Mouse (Mus musculus): ENCODE measurements around the gene Eps8. TPM values are rescaled to one million over a fixed set of nuclear protein-coding genes. Genes with fewer than 3 reads are reported as not detected.

The Eps8 gene
- total RNA-seq, 2 experiments from 2014 or later: 4.3 to 6.9 TPM

- no peak for DNase-seq
- no peak overlapping the region for H3K4me3 ChIP-seq
- H3K27ac ChIP-seq: peak overlapping the region; percentile 25
- TF ChIP-seq CTCF (IDR thresholded peaks at IDR 0.05): no peak
- intact Hi-C loops (cut with DNase I): no loop called here
Observed at GRCm38 (mm10) chr6:137681000-137681399, 26.3 kb upstream of the Eps8 start.

- no peak for TF ChIP-seq CTCF (IDR thresholded peaks at IDR 0.05)
- intact Hi-C loops (cut with DNase I): no loop called here
- no peak for DNase-seq
- no peak overlapping the region for H3K27ac ChIP-seq
- H3K4me3 ChIP-seq: no peak overlapping the region
Observed at GRCm38 (mm10) chr6:137676581-137676980, 21.9 kb upstream of the Eps8 start.

- no peak overlapping the region for H3K27ac ChIP-seq
- TF ChIP-seq CTCF (IDR thresholded peaks at IDR 0.05): no peak
- intact Hi-C loops (cut with DNase I): no loop called here
- H3K4me3 ChIP-seq: no peak overlapping the region
- no peak for DNase-seq
Observed at GRCm38 (mm10) chr6:137675556-137675955, 20.9 kb upstream of the Eps8 start.

GRCm38 (mm10) chr6:137673301-137673700 lies 18.6 kb upstream of the Eps8 start:
- Histone ChIP-seq H3K4me3 (no peak overlapping the region), H3K27ac (no peak overlapping the region)
- intact Hi-C loops (cut with DNase I): no loop called here
- TF ChIP-seq CTCF (IDR thresholded peaks at IDR 0.05): no peak
- DNase-seq: no peak

- DNase-seq: no peak
- Histone ChIP-seq H3K4me3 (no peak overlapping the region), H3K27ac (no peak overlapping the region)
- intact Hi-C loops (cut with DNase I): no loop called here
- no peak for TF ChIP-seq CTCF (IDR thresholded peaks at IDR 0.05)
Observed at GRCm38 (mm10) chr6:137671561-137671960, 16.9 kb upstream of the Eps8 start.

GRCm38 (mm10) chr6:137670820-137671219 lies 16.1 kb upstream of the Eps8 start:
- H3K27ac ChIP-seq: no peak overlapping the region
- no peak for TF ChIP-seq CTCF (IDR thresholded peaks at IDR 0.05)
- H3K4me3 ChIP-seq: no peak overlapping the region
- DNase-seq: no peak
- intact Hi-C loops (cut with DNase I): no loop called here

- no peak for TF ChIP-seq CTCF (IDR thresholded peaks at IDR 0.05)
- no peak overlapping the region for H3K27ac ChIP-seq
- H3K4me3 ChIP-seq: no peak overlapping the region
- DNase-seq: no peak
- intact Hi-C loops (cut with DNase I): no loop called here
Observed at GRCm38 (mm10) chr6:137669876-137670275, 15.2 kb upstream of the Eps8 start.

- intact Hi-C loops (cut with DNase I): no loop called here
- no peak for TF ChIP-seq CTCF (IDR thresholded peaks at IDR 0.05)
- H3K27ac ChIP-seq: no peak overlapping the region
- H3K4me3 ChIP-seq: no peak overlapping the region
- DNase-seq: no peak
Observed at GRCm38 (mm10) chr6:137669433-137669832, 14.8 kb upstream of the Eps8 start.

- no peak for TF ChIP-seq CTCF (IDR thresholded peaks at IDR 0.05)
- no peak for DNase-seq
- intact Hi-C loops (cut with DNase I): no loop called here
- no peak overlapping the region for H3K4me3 ChIP-seq
- no peak overlapping the region; the same call in 1 of the 2 replicates for H3K27ac ChIP-seq
Observed at GRCm38 (mm10) chr6:137668331-137668730, 13.7 kb upstream of the Eps8 start.

- DNase-seq: no peak
- H3K27ac ChIP-seq: no peak overlapping the region
- TF ChIP-seq CTCF (IDR thresholded peaks at IDR 0.05): no peak
- intact Hi-C loops (cut with DNase I): no loop called here
- no peak overlapping the region for H3K4me3 ChIP-seq
Observed at GRCm38 (mm10) chr6:137667665-137668064, 13.0 kb upstream of the Eps8 start.

GRCm38 (mm10) chr6:137664936-137665335 lies 10.3 kb upstream of the Eps8 start:
- peak overlapping the region; percentile 78 for H3K27ac ChIP-seq
- DNase-seq: no peak
- intact Hi-C loops (cut with DNase I): loop anchor here (5.0 kb wide), 1 partner anchor 57 kb away; no protein-coding TSS in a partner anchor

GRCm38 (mm10) chr6:137661583-137662365 lies 7.1 kb upstream of the Eps8 start:
- H3K27ac ChIP-seq: no peak overlapping the region
- TF ChIP-seq CTCF (IDR thresholded peaks at IDR 0.05): no peak
- H3K4me3 ChIP-seq: no peak overlapping the region
- DNase-seq: no peak
- intact Hi-C loops (cut with DNase I): loop anchor here (5.0 kb wide), 1 partner anchor 61 kb away; no protein-coding TSS in a partner anchor

More at GRCm38 (mm10) chr6:137664936-137665335, 10.3 kb upstream of the Eps8 start:
- H3K4me3 ChIP-seq: no peak overlapping the region
- TF ChIP-seq CTCF (IDR thresholded peaks at IDR 0.05): no peak

- TF ChIP-seq CTCF (IDR thresholded peaks at IDR 0.05): peak; percentile 44
- no peak overlapping the region for H3K27ac ChIP-seq
- no peak for DNase-seq
- H3K4me3 ChIP-seq: no peak overlapping the region
- intact Hi-C loops (cut with DNase I): no loop called here
Observed at GRCm38 (mm10) chr6:137658426-137659088, 3.9 kb upstream of the Eps8 start.

Data from gastrocnemius, adult 2 months (tissue).